Mouse (Mus musculus) G1E (cell line): ENCODE data around the gene Renbp.

Experiments
- CTCF ChIP-seq: IDR thresholded peaks from 2 replicates; pipeline ENCODE4 v1.5.1; 2012; ENCODE audit warnings: low read depth, low read length, inconsistent platforms, mixed read lengths
- GATA1 ChIP-seq: IDR thresholded peaks from 2 replicates; pipeline ENCODE4 v1.6.1; 2012; ENCODE audit warnings: borderline replicate concordance, low read length, inconsistent platforms, mixed read lengths
- POLR2AphosphoS5 ChIP-seq: IDR thresholded peaks from 2 replicates; pipeline ENCODE4 v1.6.1; 2012; ENCODE audit warnings: low read depth, low read length, inconsistent platforms; ENCODE audit not compliant: insufficient replicate concordance
- TAL1 ChIP-seq: conservative IDR thresholded peaks from 2 replicates; pipeline ENCODE4 v1.6.1; 2012; ENCODE audit warnings: low read depth, low read length, inconsistent platforms, mixed read lengths

- no peak for TF ChIP-seq CTCF
- TF ChIP-seq TAL1, result no peak
- no peak for TF ChIP-seq GATA1
- no peak for TF ChIP-seq POLR2AphosphoS5
Observed at GRCm38 (mm10) chrX:73881036-73881427, 49.6 kb downstream of the Renbp start.
